Mouse (Mus musculus) urinary bladder, postnatal 14 days (tissue): ENCODE measurements around the gene Dlx6.

ENCODE experiments used
- DNase-seq: peaks from one replicate; pipeline ENCODE4 v3.0.0; 2021; ENCODE audit warnings: low spot score

The Dlx6 gene

GRCm38 (mm10) chr6:6859950-6860410 is 3.2 kb upstream of the Dlx6 start:
- DNase-seq = no peak

DNA sequence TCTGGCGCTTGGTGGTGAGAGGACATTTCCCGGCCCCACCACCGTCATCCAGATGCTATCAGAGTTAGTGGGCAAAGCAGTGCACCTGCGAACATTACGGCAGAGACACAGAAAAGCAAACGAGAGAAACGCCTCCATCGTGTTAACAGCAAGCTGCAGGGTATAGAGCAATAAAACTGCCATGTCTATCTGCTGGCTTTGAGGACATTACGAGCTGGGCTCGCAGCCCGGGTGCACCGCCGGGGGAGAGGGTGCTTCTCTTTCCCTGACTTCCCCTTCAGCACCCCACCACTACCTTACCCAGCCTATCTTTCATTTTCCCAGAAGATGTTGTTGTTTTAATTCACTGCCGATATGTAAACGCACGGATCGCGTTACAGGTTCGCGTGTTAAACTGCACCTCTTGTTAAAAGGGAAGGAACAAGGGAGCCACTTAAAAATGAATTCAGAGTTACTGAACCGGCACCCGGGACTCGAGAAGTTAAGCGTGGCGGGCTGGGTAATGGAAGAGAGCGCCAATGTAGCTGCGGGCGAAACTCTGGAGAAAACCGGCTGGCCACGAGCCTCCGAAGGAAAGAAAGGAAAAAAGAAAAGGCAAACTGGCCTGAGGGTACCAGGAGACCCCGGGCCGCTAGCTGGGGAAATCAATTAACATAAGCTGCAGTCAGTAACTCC is 2.6 kb upstream of the Dlx6 start:
- no peak for DNase-seq

DNA sequence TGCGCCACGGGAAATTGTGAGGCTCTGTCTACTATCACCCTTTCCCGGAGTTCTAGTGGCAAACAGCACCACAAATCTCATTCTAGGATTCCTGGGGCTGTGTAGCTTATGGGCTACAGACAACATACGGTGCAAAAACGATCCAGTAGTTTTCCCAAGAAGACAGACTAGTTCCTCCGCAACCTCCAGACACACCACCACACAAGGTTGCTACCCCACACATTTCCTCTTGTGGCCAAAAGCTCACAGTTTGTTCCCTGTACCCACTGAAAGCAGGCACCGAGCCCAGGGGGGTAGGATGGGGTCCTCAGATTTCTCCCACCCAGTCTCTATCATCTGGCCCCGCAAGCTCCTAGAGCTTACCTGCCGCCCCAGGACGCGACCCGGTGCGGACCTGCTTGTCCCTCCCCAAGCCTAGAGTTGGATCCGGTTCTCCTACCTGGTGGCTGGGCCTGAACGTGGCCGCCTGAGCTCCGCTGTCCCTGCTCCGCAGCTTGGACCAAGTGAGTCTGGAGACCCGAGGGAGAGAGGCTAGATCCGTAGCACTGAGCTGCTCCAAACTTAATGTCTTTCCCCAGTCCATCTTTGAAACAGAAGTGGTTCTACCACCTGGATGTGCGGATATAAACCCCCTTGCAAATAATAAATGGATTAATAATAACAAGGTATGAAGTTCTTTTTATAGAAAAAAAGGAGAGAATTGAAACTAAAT is 1.9 kb upstream of the Dlx6 start:
- DNase-seq = no peak

- DNase-seq = no peak
Measured at GRCm38 (mm10) chr6:6861798-6862428, 1.2 kb upstream of the Dlx6 start.

DNA sequence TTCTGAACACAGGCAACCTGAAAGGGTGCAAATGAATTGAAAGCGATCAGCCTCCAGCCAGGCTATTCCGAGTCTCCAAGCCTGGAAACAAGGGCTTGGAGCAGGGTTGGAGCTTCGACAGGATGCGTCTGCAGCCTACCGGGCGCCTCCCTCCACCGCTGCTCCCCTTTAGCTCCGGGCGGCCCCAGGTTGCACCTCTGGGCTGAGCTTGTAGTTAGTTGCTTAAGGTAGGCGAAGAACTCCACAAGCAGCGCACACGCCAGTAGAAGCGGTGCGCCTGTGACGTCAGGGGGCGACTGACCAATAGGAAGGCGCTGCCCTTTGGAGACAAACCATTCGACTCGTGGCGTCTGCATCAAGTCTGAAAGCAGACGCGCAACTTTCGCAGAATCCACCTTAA is 523 bp upstream of the Dlx6 start:
- no peak for DNase-seq

DNA sequence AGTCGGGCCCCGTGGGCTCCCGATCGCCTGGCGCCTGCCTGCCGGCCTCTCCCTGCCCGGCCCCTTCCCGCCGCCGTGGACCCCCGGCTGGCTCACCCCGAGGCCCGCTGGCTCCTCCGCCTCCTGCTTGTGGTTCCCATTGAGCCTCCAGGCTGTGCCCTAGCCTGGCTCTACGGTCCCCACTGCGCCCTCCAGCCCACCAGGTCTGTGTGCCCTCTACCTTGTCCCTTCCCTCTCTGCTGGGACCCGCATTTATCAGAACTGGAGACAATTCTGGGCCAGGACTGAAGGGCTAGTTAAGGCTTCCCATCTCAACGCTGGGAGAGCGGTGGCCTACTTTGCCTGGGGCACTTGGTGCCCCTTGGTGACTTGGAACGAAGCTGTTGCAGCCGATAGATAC is 821 bp downstream of the Dlx6 start:
- no peak for DNase-seq

- DNase-seq = no peak
Measured at GRCm38 (mm10) chr6:6864441-6865440, 1.6 kb downstream of the Dlx6 start.

- DNase-seq = no peak
Measured at GRCm38 (mm10) chr6:6867031-6867430, 3.9 kb downstream of the Dlx6 start.

- DNase-seq = no peak
Measured at GRCm38 (mm10) chr6:6869041-6869685, 6.0 kb downstream of the Dlx6 start.

DNA sequence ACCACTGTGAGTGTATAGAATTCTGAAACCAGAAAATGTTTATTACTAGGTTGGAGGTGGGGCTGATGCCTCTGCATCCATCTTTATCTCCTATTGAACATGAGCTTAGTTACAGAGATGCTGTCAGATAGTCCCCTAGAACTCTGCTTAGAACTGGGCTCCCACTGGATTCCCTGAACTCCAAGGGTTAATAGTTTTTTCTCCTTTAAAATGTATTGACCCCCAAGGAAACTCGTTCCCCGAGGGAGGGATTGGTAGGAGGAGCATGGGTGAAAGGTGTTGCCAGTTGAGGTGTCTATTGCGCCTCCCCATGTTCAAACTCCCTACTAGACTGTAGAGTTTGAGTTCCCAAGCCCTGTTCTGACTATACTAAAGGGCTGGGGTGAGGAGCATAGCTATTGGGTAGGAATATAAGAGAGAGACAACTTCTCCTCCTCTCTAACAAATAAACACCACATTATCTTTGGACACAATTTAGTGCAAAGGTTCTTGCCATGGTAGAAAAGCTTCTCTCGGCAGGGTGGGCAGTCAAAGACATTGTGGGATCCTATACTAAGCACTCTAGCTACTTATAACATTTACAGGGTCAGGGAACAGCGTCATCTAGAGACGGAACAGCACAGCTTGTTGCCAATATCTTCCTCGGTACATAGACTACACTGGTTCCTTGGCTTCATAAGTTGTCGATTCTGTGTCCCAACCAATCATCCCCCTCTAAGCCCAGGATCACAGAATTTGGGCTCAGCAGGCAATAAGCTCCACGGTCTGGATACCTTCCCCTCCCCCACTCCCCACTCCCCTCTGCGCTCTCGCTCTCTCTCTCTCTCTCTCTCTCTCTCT is 7.0 kb downstream of the Dlx6 start:
- DNase-seq = no peak

DNA sequence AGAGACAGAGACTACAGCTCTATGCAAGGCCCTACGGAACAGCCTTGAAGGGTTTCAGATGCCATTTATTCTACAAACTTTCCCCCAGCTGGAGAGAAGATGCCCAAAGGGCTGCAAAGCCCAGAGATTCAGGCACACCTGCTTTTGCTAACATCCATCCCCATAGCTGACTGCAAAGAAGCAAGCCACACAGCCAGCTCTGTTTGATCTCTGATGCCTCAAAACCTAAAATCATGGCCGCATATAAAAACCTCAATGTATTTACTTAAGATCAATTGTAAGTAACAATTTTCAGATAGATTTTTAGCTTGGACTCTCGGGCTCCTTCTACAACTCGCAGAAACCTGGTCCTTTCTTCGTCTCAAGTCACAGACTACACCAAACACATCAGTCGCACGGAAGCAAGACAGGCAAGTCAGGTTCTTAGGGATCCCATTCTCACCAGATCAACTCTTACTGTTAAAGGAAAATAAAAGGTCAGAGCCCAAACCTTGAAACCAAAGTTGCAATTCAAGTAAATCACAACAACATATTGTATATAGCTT is 7.8 kb downstream of the Dlx6 start:
- DNase-seq = no peak

DNA sequence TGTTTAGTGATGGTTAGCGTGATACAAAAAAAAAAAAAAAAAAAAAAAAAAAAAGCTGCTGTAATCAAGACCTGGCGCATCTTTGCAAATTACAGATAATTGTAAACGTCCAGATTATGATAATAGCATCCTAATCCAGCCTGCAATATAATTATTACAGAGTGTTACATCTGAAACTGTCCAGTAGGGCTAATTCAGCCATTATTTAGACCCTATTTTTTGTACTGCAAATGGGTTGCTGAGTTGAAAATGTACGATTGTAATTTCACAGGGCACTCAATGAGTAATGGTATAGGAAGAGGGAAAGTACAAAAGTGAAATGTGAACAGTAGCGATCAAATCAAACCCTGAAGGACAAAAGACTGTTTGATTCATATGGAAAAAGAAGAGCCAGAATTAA is 8.6 kb downstream of the Dlx6 start:
- no peak for DNase-seq

GRCm38 (mm10) chr6:6872873-6873272 is 9.7 kb downstream of the Dlx6 start:
- no peak for DNase-seq

GRCm38 (mm10) chr6:6873476-6874072 is 10.4 kb downstream of the Dlx6 start:
- DNase-seq = no peak

DNA sequence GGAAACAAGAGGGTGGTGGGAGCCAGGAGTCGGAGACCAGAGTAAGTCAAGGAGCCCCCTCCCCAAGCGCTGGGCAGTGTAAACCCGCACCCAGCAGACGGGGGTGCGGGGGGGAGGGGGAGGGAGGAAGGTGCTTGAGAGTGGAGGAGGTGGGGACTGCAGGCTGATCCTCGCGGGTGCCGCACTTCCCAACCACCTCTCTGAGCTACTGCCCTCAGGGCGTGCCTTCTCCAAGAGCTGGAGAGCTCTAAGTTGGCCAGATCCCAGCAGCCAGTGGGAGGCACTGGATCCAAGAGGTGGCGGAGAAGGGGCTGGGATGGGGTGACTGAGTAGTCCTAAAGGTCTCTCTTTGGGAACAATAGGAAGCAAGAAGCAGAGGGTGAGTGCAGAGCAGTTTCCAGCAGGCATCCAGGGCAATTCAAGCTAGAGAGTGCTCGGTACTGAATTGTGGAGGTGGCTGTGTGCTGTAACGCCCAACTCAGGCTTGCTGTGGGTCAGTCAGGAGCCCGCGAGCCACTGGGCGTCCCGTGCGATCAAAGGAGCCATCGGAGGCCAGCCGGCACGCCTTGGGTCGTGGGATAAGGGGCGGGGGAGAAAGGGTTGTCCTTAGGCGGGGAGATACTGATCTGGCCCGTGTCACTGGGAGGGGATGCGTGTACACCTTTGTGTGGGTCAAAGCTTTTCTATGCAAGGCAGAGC is 11.1 kb downstream of the Dlx6 start:
- no peak for DNase-seq

DNA sequence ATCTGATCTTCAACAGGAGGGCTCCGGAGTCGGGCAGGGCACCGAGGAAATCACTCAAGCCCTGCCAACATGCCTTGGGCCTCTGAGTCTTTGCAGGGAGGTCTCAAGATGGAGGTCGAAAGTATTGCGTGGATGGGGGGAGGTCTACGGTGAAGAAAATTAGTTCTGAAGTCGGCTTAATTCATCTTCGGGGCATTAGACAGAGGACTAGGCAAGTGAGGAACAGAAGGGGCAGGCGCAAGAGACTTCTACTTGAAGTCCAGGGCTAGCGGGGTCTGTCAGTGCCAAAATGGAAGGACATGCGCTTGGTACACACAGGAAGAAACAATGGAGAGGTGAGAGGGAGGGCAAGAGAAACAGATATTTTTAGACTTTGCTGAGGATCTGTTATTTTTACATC is 12.0 kb downstream of the Dlx6 start:
- no peak for DNase-seq

- DNase-seq = no peak
Measured at GRCm38 (mm10) chr6:6875676-6876075, 12.5 kb downstream of the Dlx6 start.

GRCm38 (mm10) chr6:6876231-6876630 is 13.1 kb downstream of the Dlx6 start:
- DNase-seq = no peak

GRCm38 (mm10) chr6:6876731-6877130 is 13.6 kb downstream of the Dlx6 start:
- no peak for DNase-seq
